Mouse (Mus musculus) ES-E14 (cell line): ENCODE results near the gene Tff3. TPM values are rescaled to one million over a fixed set of nuclear protein-coding genes. Genes with fewer than 3 reads are reported as not detected.
A peak's percentile ranks its signal among the peaks of the same experiment; 100 is the strongest.

Experiments
- DNase-seq: peaks from one replicate; pipeline ENCODE4 v3.0.0-alpha.2; 2013; ENCODE audit warnings: low read depth, low spot score
- H3K27ac ChIP-seq: 2 replicates; pipeline ENCODE4 v1.5.1; 2012; ENCODE audit warnings: low read depth, mild to moderate bottlenecking, low read length, moderate library complexity, mixed read lengths; ENCODE audit not compliant: poor library complexity, insufficient read depth, severe bottlenecking
- H3K36me3 ChIP-seq: 2 replicates; pipeline ENCODE4 v1.6.1; 2012; ENCODE audit warnings: mild to moderate bottlenecking, low read length, moderate library complexity, mixed read lengths; ENCODE audit not compliant: control insufficient read depth, poor library complexity, insufficient read depth, severe bottlenecking
- H3K4me1 ChIP-seq, 2 experiments: fragments of 150-350 bp in 1 of 2; sonication (generic) in 1 of 2; 2 replicates each; pipeline ENCODE4 v1.6.1; 2012; ENCODE audit warnings: low read length in 2 of 2, mild to moderate bottlenecking in 1 of 2, mixed read lengths in 1 of 2; ENCODE audit not compliant: control insufficient read depth in 2 of 2, insufficient read depth in 2 of 2, poor library complexity in 1 of 2
- H3K4me3 ChIP-seq, 2 experiments: fragments of 150-350 bp in 1 of 2; sonication (generic) in 1 of 2; 2 replicates each; pipeline ENCODE4 v1.5.1; 2012; ENCODE audit warnings: low read length in 2 of 2, low read depth in 1 of 2, mild to moderate bottlenecking in 1 of 2, mixed read lengths in 1 of 2; ENCODE audit not compliant: insufficient read depth in 1 of 2, poor library complexity in 1 of 2, severe bottlenecking in 1 of 2
- H3K9ac ChIP-seq: 2 replicates; pipeline ENCODE4 v1.6.1; 2012; ENCODE audit warnings: low read depth, mild to moderate bottlenecking, low read length, mixed read lengths; ENCODE audit not compliant: poor library complexity, insufficient read depth, severe bottlenecking
- H3K9me3 ChIP-seq: fragments of 150-350 bp; sonication (generic); 2 replicates; pipeline ENCODE4 v1.6.1; 2012; ENCODE audit warnings: low read depth, mild to moderate bottlenecking, low read length; ENCODE audit not compliant: control insufficient read depth, insufficient read depth
- CHD2 ChIP-seq: IDR thresholded peaks from 2 replicates; pipeline ENCODE4 v1.6.1; 2014; ENCODE audit warnings: mild to moderate bottlenecking, low read depth, low read length, inconsistent platforms
- HCFC1 ChIP-seq: IDR thresholded peaks from 2 replicates; pipeline ENCODE4 v1.6.1; 2012; ENCODE audit warnings: low read length, inconsistent platforms, borderline replicate concordance; ENCODE audit not compliant: insufficient read depth
- MAFK ChIP-seq: IDR thresholded peaks from 2 replicates; pipeline ENCODE4 v1.6.1; 2014; ENCODE audit warnings: mild to moderate bottlenecking, low read depth, low read length, inconsistent platforms; ENCODE audit not compliant: insufficient read depth
- ZC3H11A ChIP-seq: IDR thresholded peaks from 2 replicates; pipeline ENCODE4 v1.6.1; 2012; ENCODE audit warnings: low read depth, mild to moderate bottlenecking, inconsistent platforms, low read length, borderline replicate concordance
- ZNF384 ChIP-seq: IDR thresholded peaks from 2 replicates; pipeline ENCODE4 v1.6.1; 2012; ENCODE audit warnings: low read depth, low read length, inconsistent platforms
- in situ Hi-C, 2 experiments: fragments of 600-800 bp; cut with MboI; formaldehyde crosslinking; loops; one replicate each; pipeline ENCODE4 v1.15.1; 2025; ENCODE audit warnings: low sequenced_read_pairs in 2 of 2, inconsistent platforms in 1 of 2; ENCODE audit not compliant: unreplicated experiment in 2 of 2
- total RNA-seq: library from RNA; depleted of rRNA; stranded (reverse); fragments of 300-350 nt; gene quantifications from 2 replicates; pipeline ENCODE4 v1.2.3, GENCODE M21; 2012

Gene Tff3
- total RNA-seq, 1 experiment: not detected

DNA sequence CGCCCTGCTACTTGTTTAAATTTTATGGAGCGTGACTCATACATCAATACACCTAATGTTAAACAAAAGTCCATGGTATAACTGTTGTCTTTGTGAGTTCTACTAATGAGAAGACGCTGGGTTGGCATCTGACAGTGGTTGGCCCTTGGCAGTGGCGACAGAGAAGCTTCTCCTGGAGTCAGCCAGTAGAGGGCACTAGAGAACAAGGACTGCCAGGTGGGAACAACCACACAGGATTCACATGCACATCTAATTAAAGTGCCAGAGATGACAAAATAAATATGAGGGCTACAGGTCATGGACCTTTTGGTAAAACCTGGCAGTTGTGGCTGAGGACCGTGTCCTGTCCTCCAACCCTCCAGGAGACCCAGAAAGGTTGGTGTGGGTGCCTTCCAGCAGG lies 9.0 kb upstream of the Tff3 start:
- DNase-seq: peak; percentile 49
- TF ChIP-seq HCFC1 (no peak), ZC3H11A (peak; percentile 48; the same call in 1 of the 2 replicates)
- H3K36me3 ChIP-seq: no peaks in the 10 kb centered on the region
- in situ Hi-C loops: no loop called here
- no peak overlapping the region for H3K27ac ChIP-seq
- H3K9me3 ChIP-seq: no peaks in the 10 kb centered on the region
- H3K4me1 ChIP-seq: peaks cover 0 to 3% of the 10 kb centered on the region in 2 experiments; a peak in 1 of 4 replicates
- no peak overlapping the region for H3K4me3 ChIP-seq
- H3K9ac ChIP-seq: no peak overlapping the region

DNA sequence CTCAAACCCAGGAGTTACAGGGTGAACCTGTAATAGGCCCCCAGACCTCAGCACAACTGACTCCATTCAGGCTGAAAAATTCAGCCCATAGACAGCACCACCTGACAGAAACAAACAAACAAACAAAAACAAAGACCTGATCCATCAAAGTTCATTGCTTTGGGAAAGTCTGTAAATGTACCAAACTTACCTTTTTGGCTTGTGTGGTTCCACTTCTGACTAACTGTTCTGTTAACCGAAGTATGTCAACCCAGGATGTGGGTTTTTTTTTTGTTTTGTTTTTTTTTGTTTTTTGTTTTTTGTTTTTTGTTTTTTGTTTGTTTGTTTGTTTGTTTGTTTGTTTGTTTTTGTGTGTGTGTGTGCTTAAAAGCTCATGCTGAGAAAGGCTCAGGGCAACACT lies 7.4 kb upstream of the Tff3 start:
- in situ Hi-C loops: no loop called here
- DNase-seq: no peak
- no peaks in the 10 kb centered on the region for H3K9me3 ChIP-seq
- TF ChIP-seq CHD2: no peak
- TF ChIP-seq HCFC1: no peak
- TF ChIP-seq ZC3H11A: no peak
- TF ChIP-seq ZNF384: no peak
- TF ChIP-seq MAFK: no peak
- H3K4me3 ChIP-seq: no peak overlapping the region
- no peaks in the 10 kb centered on the region for H3K36me3 ChIP-seq
- H3K4me1 ChIP-seq: peaks cover 0 to 3% of the 10 kb centered on the region in 2 experiments; a peak in 1 of 4 replicates
- H3K9ac ChIP-seq: no peak overlapping the region
- H3K27ac ChIP-seq: no peak overlapping the region

DNA sequence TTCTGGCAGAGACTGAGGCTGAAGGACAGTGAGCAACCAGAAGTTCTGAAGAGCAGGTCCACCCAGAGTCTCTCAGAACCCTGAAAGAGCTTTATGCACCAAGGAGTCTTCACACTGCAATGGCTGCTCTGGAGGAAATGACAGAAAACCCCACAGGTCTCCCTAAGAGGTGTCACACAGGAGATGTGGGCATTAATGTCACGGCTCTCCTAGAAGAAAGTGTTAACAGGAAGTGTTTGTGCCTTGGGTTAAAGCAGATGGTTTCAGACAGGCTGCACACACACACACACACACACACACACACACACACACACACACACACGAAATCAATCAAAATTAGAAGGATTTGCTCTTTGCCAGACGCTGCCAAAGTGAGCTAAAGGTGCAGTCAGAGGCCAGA lies 6.8 kb upstream of the Tff3 start:
- H3K36me3 ChIP-seq: no peaks in the 10 kb centered on the region
- in situ Hi-C loops: no loop called here
- no peak for DNase-seq
- peaks cover 0 to 3% of the 10 kb centered on the region in 2 experiments; a peak in 1 of 4 replicates for H3K4me1 ChIP-seq
- TF ChIP-seq HCFC1 (no peak), CHD2 (no peak), ZNF384 (no peak), ZC3H11A (no peak), MAFK (no peak)
- H3K9ac ChIP-seq: no peak overlapping the region
- no peak overlapping the region for H3K4me3 ChIP-seq
- H3K9me3 ChIP-seq: no peaks in the 10 kb centered on the region
- H3K27ac ChIP-seq: no peak overlapping the region

DNA sequence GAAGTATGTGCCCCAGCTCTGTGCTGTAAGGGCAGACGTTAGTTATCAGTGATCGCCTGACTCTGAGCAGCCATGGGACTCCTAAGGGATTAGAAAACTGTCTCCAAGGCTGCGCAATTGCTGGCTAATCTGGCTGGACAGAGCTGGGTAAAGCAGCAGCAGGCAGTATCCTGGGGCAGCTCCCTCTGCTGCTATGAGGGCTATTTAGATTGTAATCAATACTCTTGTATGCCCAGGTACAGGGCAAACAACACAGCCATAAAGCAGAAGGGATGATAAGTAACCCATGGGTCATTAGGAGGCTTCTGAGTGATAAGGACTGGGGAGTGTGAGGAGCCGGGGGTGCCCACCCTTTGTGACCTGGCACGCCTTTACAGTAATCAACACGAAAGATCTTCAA lies 5.5 kb upstream of the Tff3 start:
- in situ Hi-C loops: no loop called here
- DNase-seq: no peak
- Histone ChIP-seq H3K4me1 (peaks cover 0 to 3% of the 10 kb centered on the region in 2 experiments; a peak in 1 of 4 replicates), H3K9ac (no peak overlapping the region), H3K36me3 (no peaks in the 10 kb centered on the region), H3K27ac (no peak overlapping the region), H3K4me3 (no peak overlapping the region), H3K9me3 (no peaks in the 10 kb centered on the region)
- TF ChIP-seq ZNF384 (no peak), MAFK (no peak), CHD2 (no peak), HCFC1 (no peak), ZC3H11A (no peak)

DNA sequence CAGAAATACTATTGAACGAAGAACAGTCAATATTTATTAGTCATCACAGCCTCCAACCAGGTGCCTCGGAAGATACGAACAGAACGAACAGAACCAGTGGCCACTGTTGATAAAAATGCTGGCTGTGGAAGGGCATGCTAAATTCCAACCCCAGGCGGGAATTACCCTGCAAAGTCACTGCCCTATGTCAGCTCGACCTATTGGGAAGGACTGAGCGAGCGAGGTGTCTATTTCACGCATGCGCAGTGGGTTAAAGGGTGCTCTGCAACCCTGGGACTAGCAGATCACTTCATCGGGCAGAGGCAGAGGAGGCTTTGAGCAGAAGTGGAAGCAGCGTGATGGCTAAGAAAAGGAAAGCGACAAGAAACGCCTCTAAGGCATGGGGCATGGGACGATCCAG lies 4.3 kb upstream of the Tff3 start:
- in situ Hi-C loops: no loop called here
- peaks cover 0 to 3% of the 10 kb centered on the region in 2 experiments; a peak in 1 of 4 replicates for H3K4me1 ChIP-seq
- TF ChIP-seq ZC3H11A: no peak
- TF ChIP-seq HCFC1: no peak
- TF ChIP-seq MAFK: no peak
- TF ChIP-seq CHD2: no peak
- TF ChIP-seq ZNF384: no peak
- no peaks in the 10 kb centered on the region for H3K9me3 ChIP-seq
- no peaks in the 10 kb centered on the region for H3K36me3 ChIP-seq
- H3K9ac ChIP-seq: no peak overlapping the region
- no peak for DNase-seq
- H3K4me3 ChIP-seq: peak overlapping the region in 1 of 2 experiments; percentile 37; a peak in 1 of 4 replicates
- H3K27ac ChIP-seq: no peak overlapping the region
